Mouse (Mus musculus) heart, postnatal 0 days (tissue): Measurements from ENCODE around the gene Adad2.

Experiments
- CTCF ChIP-seq: IDR thresholded peaks from 2 replicates; pipeline ENCODE4 v1.5.1; 2016; ENCODE audit warnings: antibody characterized with exemption, control low read depth, low read depth
- EP300 ChIP-seq: IDR thresholded peaks from 2 replicates; pipeline ENCODE4 v1.6.1; 2016; ENCODE audit warnings: antibody characterized with exemption, low read depth

DNA sequence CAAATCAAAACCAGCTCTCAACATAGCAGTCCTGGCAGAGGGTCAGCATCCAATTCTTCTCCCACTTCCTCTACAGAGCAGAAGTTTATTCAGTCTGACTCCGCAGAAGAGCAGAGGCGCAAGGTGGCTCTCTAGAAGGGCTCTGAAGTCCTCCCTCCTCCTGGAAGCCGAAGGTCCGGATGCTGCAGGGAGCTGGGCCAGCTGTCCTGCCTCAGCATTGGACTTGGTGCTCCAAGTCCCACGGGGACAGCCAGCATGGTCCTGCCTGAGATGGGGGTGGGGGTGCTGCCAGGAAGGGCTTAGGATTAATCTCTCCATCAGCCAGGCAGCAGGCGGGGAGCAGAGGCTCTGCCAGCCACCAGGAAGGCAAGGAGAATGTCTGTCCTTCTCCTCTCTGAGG, 22.8 kb downstream of the Adad2 start, which contains the start of gene Kcng4:
- TF ChIP-seq CTCF, result no peak
- TF ChIP-seq EP300, result no peak
